Mouse (Mus musculus): Measurements from ENCODE around the gene Zfp108. TPM values are rescaled to one million over a fixed set of nuclear protein-coding genes. Genes with fewer than 3 reads are reported as not detected.

The Zfp108 gene
- polyA plus RNA-seq (2016; fragmentation: Nextera tagmentation; extraction: Ambion mirVana), result 2.2 and 2.5 TPM in 2 replicates

- Histone ChIP-seq H3K4me2 (peak within 1 kb of the TSS; percentile 81), H3K9ac (peak within 1 kb of the TSS; percentile 72), H3K9me3 (replicated peaks) (no peaks in the 10 kb centered on the region), H3K36me3 (peaks cover 7% of the 10 kb centered on the region; the same call in 1 of the 2 replicates), H3K4me1 (replicated peaks) (peaks cover 7% of the 10 kb centered on the region), H3K27ac (ENCODE audit: poor library complexity, severe bottlenecking) (no peak within 1 kb of the TSS), H3K4me3 (peak within 1 kb of the TSS; percentile 58), H3K27me3 (replicated peaks) (no peaks in the 10 kb centered on the region)
- WGBS, result 20% methylated on average over 21 of the region's 21 CpGs
- ATAC-seq (ENCODE audit: insufficient number of reproducible peaks, low FRiP score), result peak; percentile 84; the same call in 1 of the 2 replicates
These were observed at the start of gene Zfp108 for GRCm38 (mm10) chr7:24254633-24255474. TSS of gene Zfp108 (plus strand) at chr7:24254794.

- Histone ChIP-seq H3K27ac (ENCODE audit: poor library complexity, severe bottlenecking) (peak overlapping the region; percentile 74; the same call in 1 of the 2 replicates), H3K4me2 (peak overlapping the region; percentile 84), H3K4me3 (peak overlapping the region; percentile 80), H3K27me3 (replicated peaks) (no peaks in the 10 kb centered on the region), H3K36me3 (peaks cover 34% of the 10 kb centered on the region), H3K9ac (peak overlapping the region; percentile 94), H3K4me1 (replicated peaks) (peaks cover 6% of the 10 kb centered on the region), H3K9me3 (replicated peaks) (no peaks in the 10 kb centered on the region)
- WGBS, result 15% methylated on average over 24 of the region's 24 CpGs
- peak; percentile 88 for ATAC-seq (ENCODE audit: insufficient number of reproducible peaks, low FRiP score)
These were observed 46.9 kb upstream of the Zfp108 start for GRCm38 (mm10) chr7:24207488-24208261.

- Histone ChIP-seq H3K27me3 (replicated peaks) (no peaks in the 10 kb centered on the region), H3K27ac (ENCODE audit: poor library complexity, severe bottlenecking) (no peak overlapping the region), H3K9me3 (replicated peaks) (no peaks in the 10 kb centered on the region), H3K4me3 (peak overlapping the region; percentile 80), H3K36me3 (peaks cover 28% of the 10 kb centered on the region), H3K4me2 (peak overlapping the region; percentile 84), H3K9ac (no peak overlapping the region), H3K4me1 (replicated peaks) (peaks cover 6% of the 10 kb centered on the region)
- 53% methylated on average over 7 of the region's 7 CpGs for WGBS
- ATAC-seq (ENCODE audit: insufficient number of reproducible peaks, low FRiP score), result no peak
These were observed 46.2 kb upstream of the Zfp108 start for GRCm38 (mm10) chr7:24208282-24208886.

- no peaks in the 10 kb centered on the region for H3K27me3 ChIP-seq (replicated peaks)
- 66% methylated on average over 2 of the region's 2 CpGs for WGBS
- H3K4me1 ChIP-seq (replicated peaks), result peaks cover 6% of the 10 kb centered on the region
- no peak overlapping the region for H3K4me3 ChIP-seq
- peaks cover 9% of the 10 kb centered on the region for H3K36me3 ChIP-seq
- H3K27ac ChIP-seq (ENCODE audit: poor library complexity, severe bottlenecking), result no peak overlapping the region
- no peak overlapping the region for H3K4me2 ChIP-seq
- ATAC-seq (ENCODE audit: insufficient number of reproducible peaks, low FRiP score), result no peak
- H3K9me3 ChIP-seq (replicated peaks), result no peaks in the 10 kb centered on the region
- no peak overlapping the region for H3K9ac ChIP-seq
These were observed 44.3 kb upstream of the Zfp108 start for GRCm38 (mm10) chr7:24210296-24210695.

GRCm38 (mm10) chr7:24211343-24211742 lies 43.3 kb upstream of the Zfp108 start, which contains the start of gene Zfp111:
TSS of gene Zfp111 (minus strand) at chr7:24211443.
- no peak within 1 kb of the TSS for H3K27ac ChIP-seq (ENCODE audit: poor library complexity, severe bottlenecking)
- peaks cover 6% of the 10 kb centered on the region for H3K4me1 ChIP-seq (replicated peaks)
- H3K27me3 ChIP-seq (replicated peaks), result no peaks in the 10 kb centered on the region
- no peak within 1 kb of the TSS for H3K4me3 ChIP-seq
- peaks cover 1% of the 10 kb centered on the region; the same call in 1 of the 2 replicates for H3K9me3 ChIP-seq (replicated peaks)
- no peaks in the 10 kb centered on the region for H3K36me3 ChIP-seq
- no peak within 1 kb of the TSS for H3K4me2 ChIP-seq
- WGBS, result 75% methylated on average over 5 of the region's 5 CpGs
- ATAC-seq (ENCODE audit: insufficient number of reproducible peaks, low FRiP score), result no peak
- H3K9ac ChIP-seq, result no peak within 1 kb of the TSS

GRCm38 (mm10) chr7:24237040-24237791 lies 17.4 kb upstream of the Zfp108 start, which contains the start of gene Zfp109:
TSS of gene Zfp109 (minus strand) at chr7:24237560.
- Histone ChIP-seq H3K4me1 (replicated peaks) (peaks cover 6% of the 10 kb centered on the region), H3K9me3 (replicated peaks) (no peaks in the 10 kb centered on the region), H3K27ac (ENCODE audit: poor library complexity, severe bottlenecking) (no peak within 1 kb of the TSS), H3K4me3 (peak within 1 kb of the TSS; percentile 67), H3K36me3 (peaks cover 16% of the 10 kb centered on the region), H3K27me3 (replicated peaks) (no peaks in the 10 kb centered on the region; the same call in 1 of the 2 replicates), H3K9ac (peak within 1 kb of the TSS; percentile 66), H3K4me2 (peak within 1 kb of the TSS; percentile 74)
- peak; percentile 84 for ATAC-seq (ENCODE audit: insufficient number of reproducible peaks, low FRiP score)
- 4% methylated on average over 28 of the region's 28 CpGs for WGBS

- peak overlapping the region; percentile 81 for H3K4me2 ChIP-seq
- WGBS, result 65% methylated on average over 9 of the region's 9 CpGs
- no peak overlapping the region for H3K27ac ChIP-seq (ENCODE audit: poor library complexity, severe bottlenecking)
- peaks cover 7% of the 10 kb centered on the region for H3K4me1 ChIP-seq (replicated peaks)
- H3K9ac ChIP-seq, result no peak overlapping the region
- ATAC-seq (ENCODE audit: insufficient number of reproducible peaks, low FRiP score), result no peak
- H3K36me3 ChIP-seq, result no peaks in the 10 kb centered on the region
- no peaks in the 10 kb centered on the region for H3K27me3 ChIP-seq (replicated peaks)
- H3K9me3 ChIP-seq (replicated peaks), result no peaks in the 10 kb centered on the region
- H3K4me3 ChIP-seq, result peak overlapping the region; percentile 58
These were observed 597 bp upstream of the Zfp108 start for GRCm38 (mm10) chr7:24253779-24254615.

GRCm38 (mm10) chr7:24259306-24259999 lies 4.9 kb downstream of the Zfp108 start:
- WGBS, result 82% methylated on average over 13 of the region's 13 CpGs
- peaks cover 28% of the 10 kb centered on the region for H3K36me3 ChIP-seq
- H3K9ac ChIP-seq, result no peak overlapping the region
- no peak overlapping the region for H3K4me2 ChIP-seq
- no peaks in the 10 kb centered on the region for H3K27me3 ChIP-seq (replicated peaks)
- no peak overlapping the region for H3K27ac ChIP-seq (ENCODE audit: poor library complexity, severe bottlenecking)
- H3K4me3 ChIP-seq, result no peak overlapping the region
- ATAC-seq (ENCODE audit: insufficient number of reproducible peaks, low FRiP score), result no peak
- H3K4me1 ChIP-seq (replicated peaks), result peaks cover 7% of the 10 kb centered on the region
- H3K9me3 ChIP-seq (replicated peaks), result no peaks in the 10 kb centered on the region

GRCm38 (mm10) chr7:24260000-24260312 lies 5.4 kb downstream of the Zfp108 start:
- no peaks in the 10 kb centered on the region for H3K9me3 ChIP-seq (replicated peaks)

More at GRCm38 (mm10) chr7:24260000-24260312, 5.4 kb downstream of the Zfp108 start:
- H3K4me3 ChIP-seq, result no peak overlapping the region
- no peak overlapping the region for H3K4me2 ChIP-seq
- no peak overlapping the region for H3K9ac ChIP-seq
- WGBS, result 79% methylated on average over 4 of the region's 4 CpGs
- H3K27me3 ChIP-seq (replicated peaks), result no peaks in the 10 kb centered on the region
- no peak for ATAC-seq (ENCODE audit: insufficient number of reproducible peaks, low FRiP score)
- H3K36me3 ChIP-seq, result peaks cover 28% of the 10 kb centered on the region
- no peak overlapping the region for H3K27ac ChIP-seq (ENCODE audit: poor library complexity, severe bottlenecking)
- H3K4me1 ChIP-seq (replicated peaks), result peaks cover 5% of the 10 kb centered on the region

Measured in heart, embryonic 12.5 days (tissue).